In genomic region chr7:25274571-25274970, GRCm38 (mm10) we compare ENCODE assay signal across 9 mouse cellular contexts. TPM values are rescaled to one million over a fixed set of nuclear protein-coding genes. Genes with fewer than 3 reads are reported as not detected.
A peak's percentile ranks its signal among the peaks of the same experiment; 100 is the strongest.
DNase-seq lines count a peak whose midpoint lies in the region; ATAC-seq and TF ChIP-seq lines count a peak whose summit lies in the region.
"Had no signal": no experiment of that assay in that cellular context is flagged by ENCODE, and none has a peak within 500 bp of the region (broad histone marks: within the 10 kb centered on the region; RNA-seq: fewer than 3 reads in every experiment).

No protein-coding gene starts in this region.

- H3K4me3 ChIP-seq in forebrain, embryonic 13.5 days, result no peak overlapping the region
- no peak overlapping the region for H3K4me3 ChIP-seq in forebrain, embryonic 10.5 days
- H3K4me3 ChIP-seq in spleen, adult 2 months (ENCODE audit: extremely low read depth, insufficient read depth, insufficient read length), result no peak overlapping the region
- H3K4me3 ChIP-seq in limb, embryonic 15.5 days, result no peak overlapping the region

- peak overlapping the region; percentile 50 for H3K9ac ChIP-seq in forebrain, embryonic 13.5 days
- H3K9ac ChIP-seq in limb, embryonic 15.5 days, result peak overlapping the region; percentile 8; the same call in 1 of the 2 replicates

- no peaks in the 10 kb centered on the region for H3K9me3 ChIP-seq in forebrain, embryonic 13.5 days (replicated peaks)
- no peaks in the 10 kb centered on the region for H3K9me3 ChIP-seq in forebrain, embryonic 10.5 days
- H3K9me3 ChIP-seq in limb, embryonic 15.5 days, result no peaks in the 10 kb centered on the region

- WGBS in forebrain, embryonic 13.5 days, result 60% methylated on average over 5 of the region's 5 CpGs
- 80% methylated on average over 5 of the region's 5 CpGs for WGBS in forebrain, embryonic 10.5 days
- WGBS in spleen, adult 2 months, result 43% methylated on average over 5 of the region's 5 CpGs
- 42% methylated on average over 5 of the region's 5 CpGs for WGBS in limb, embryonic 15.5 days

- TF ChIP-seq CTCF in spleen, adult 2 months (IDR thresholded peaks at IDR 0.05; ENCODE audit: extremely low read depth, insufficient read depth, insufficient read length, insufficient replicate concordance), result no peak

- no peak for DNase-seq in forebrain, embryonic 10.5 days (ENCODE audit: extremely low spot score, low spot score)
- DNase-seq in spleen, adult 2 months (ENCODE audit: low read depth in 1 of 2, low spot score in 2 of 2), result no peak
- no peak for DNase-seq in spleen, adult 18-20 months
- peak; percentile 46 for DNase-seq in thymus, postnatal 14 days
- no peak for DNase-seq in embryo, embryonic 10 days (ENCODE audit: low spot score)
- DNase-seq in layer of hippocampus, adult 9-11 months, result no peak
- DNase-seq: lung, postnatal 4 days had no signal

- no peak overlapping the region for H3K27ac ChIP-seq in forebrain, embryonic 13.5 days
- H3K27ac ChIP-seq in forebrain, embryonic 10.5 days, result no peak overlapping the region
- H3K27ac ChIP-seq in spleen, adult 2 months (ENCODE audit: insufficient read depth, low read length), result peak overlapping the region; percentile 19
- H3K27ac ChIP-seq in limb, embryonic 15.5 days, result no peak overlapping the region; the same call in none of the 2 replicates

- H3K4me1 ChIP-seq in forebrain, embryonic 13.5 days, result peaks cover 52% of the 10 kb centered on the region
- H3K4me1 ChIP-seq in forebrain, embryonic 10.5 days, result peaks cover 62% of the 10 kb centered on the region
- H3K4me1 ChIP-seq in spleen, adult 2 months (ENCODE audit: control insufficient read depth, insufficient read depth, insufficient read length), result peaks cover 31% of the 10 kb centered on the region
- peaks cover 68% of the 10 kb centered on the region for H3K4me1 ChIP-seq in limb, embryonic 15.5 days

- no peak for TF ChIP-seq POLR2A in spleen, adult 2 months (IDR thresholded peaks at IDR 0.05; ENCODE audit: low read depth, low read length)

- peaks cover 43% of the 10 kb centered on the region for H3K36me3 ChIP-seq in forebrain, embryonic 13.5 days (ENCODE audit: poor library complexity, severe bottlenecking)
- H3K36me3 ChIP-seq in forebrain, embryonic 10.5 days (replicated peaks), result peaks cover 31% of the 10 kb centered on the region
- peaks cover 14% of the 10 kb centered on the region; the same call in 1 of the 2 replicates for H3K36me3 ChIP-seq in spleen, adult 2 months (ENCODE audit: control insufficient read depth, insufficient read depth, low read length)
- H3K36me3 ChIP-seq in limb, embryonic 15.5 days, result peaks cover 46% of the 10 kb centered on the region

- no peak overlapping the region for H3K4me2 ChIP-seq in forebrain, embryonic 13.5 days
- H3K4me2 ChIP-seq in limb, embryonic 15.5 days, result no peak overlapping the region

- no peaks in the 10 kb centered on the region for H3K27me3 ChIP-seq in forebrain, embryonic 13.5 days
- H3K27me3 ChIP-seq in forebrain, embryonic 10.5 days (ENCODE audit: poor library complexity, severe bottlenecking), result no peaks in the 10 kb centered on the region
- no peaks in the 10 kb centered on the region for H3K27me3 ChIP-seq in spleen, adult 2 months (ENCODE audit: control insufficient read depth, insufficient read depth, low read length)
- no peaks in the 10 kb centered on the region for H3K27me3 ChIP-seq in limb, embryonic 15.5 days

- ATAC-seq in forebrain, embryonic 13.5 days, result no peak
- ATAC-seq in limb, embryonic 15.5 days (ENCODE audit: insufficient number of reproducible peaks, low FRiP score, low TSS enrichment, low read depth), result no peak

RNA-seq across cellular contexts. Expression of gene Cic, which starts 7.1 kb away (rescaled TPM):
- 45.9 and 47.0 TPM in 2 replicates for polyA plus RNA-seq in forebrain, embryonic 13.5 days (2015; fragmentation: Nextera tagmentation; extraction: Ambion mirVana)
- polyA plus RNA-seq in forebrain, embryonic 10.5 days (2016; fragmentation: Nextera tagmentation; extraction: Ambion mirVana), result 19.4 and 20.6 TPM in 2 replicates
- polyA plus RNA-seq in spleen, adult 2 months (2012; rRNA removed), result 112 and 128 TPM in 2 replicates
- polyA plus RNA-seq in limb, embryonic 15.5 days (2015; fragmentation: Nextera tagmentation; extraction: Ambion mirVana), result 40.3 and 42.5 TPM in 2 replicates

RNA-seq across cellular contexts. Expression of gene Pafah1b3, which starts 23.2 kb away (rescaled TPM):
- 513 and 525 TPM in 2 replicates for polyA plus RNA-seq in forebrain, embryonic 13.5 days (2015; fragmentation: Nextera tagmentation; extraction: Ambion mirVana)
- 246 and 257 TPM in 2 replicates for polyA plus RNA-seq in forebrain, embryonic 10.5 days (2016; fragmentation: Nextera tagmentation; extraction: Ambion mirVana)
- polyA plus RNA-seq in spleen, adult 2 months (2012; rRNA removed), result 62.9 and 90.7 TPM in 2 replicates
- polyA plus RNA-seq in limb, embryonic 15.5 days (2015; fragmentation: Nextera tagmentation; extraction: Ambion mirVana), result 176 and 198 TPM in 2 replicates

RNA-seq across cellular contexts. Expression of gene Erf, which starts 24.0 kb away (rescaled TPM):
- polyA plus RNA-seq in forebrain, embryonic 13.5 days (2015; fragmentation: Nextera tagmentation; extraction: Ambion mirVana), result 5.5 and 5.8 TPM in 2 replicates
- 8.4 and 10.1 TPM in 2 replicates for polyA plus RNA-seq in forebrain, embryonic 10.5 days (2016; fragmentation: Nextera tagmentation; extraction: Ambion mirVana)
- polyA plus RNA-seq in spleen, adult 2 months (2012; rRNA removed), result 17.2 and 21.3 TPM in 2 replicates
- 20.8 and 24.4 TPM in 2 replicates for polyA plus RNA-seq in limb, embryonic 15.5 days (2015; fragmentation: Nextera tagmentation; extraction: Ambion mirVana)

RNA-seq across cellular contexts. Expression of gene Prr19, which starts 26.6 kb away (rescaled TPM):
- polyA plus RNA-seq in forebrain, embryonic 13.5 days (2015; fragmentation: Nextera tagmentation; extraction: Ambion mirVana), result 0.93 and 1.6 TPM in 2 replicates
- 1.4 and 1.7 TPM in 2 replicates for polyA plus RNA-seq in forebrain, embryonic 10.5 days (2016; fragmentation: Nextera tagmentation; extraction: Ambion mirVana)
- 0.07 TPM in 1 of 2 replicates, not detected in the other for polyA plus RNA-seq in spleen, adult 2 months (2012; rRNA removed)
- 0.32 and 0.40 TPM in 2 replicates for polyA plus RNA-seq in limb, embryonic 15.5 days (2015; fragmentation: Nextera tagmentation; extraction: Ambion mirVana)

RNA-seq across cellular contexts. Expression of gene Tmem145, which starts 31.3 kb away (rescaled TPM):
- 14.1 and 16.4 TPM in 2 replicates for polyA plus RNA-seq in forebrain, embryonic 13.5 days (2015; fragmentation: Nextera tagmentation; extraction: Ambion mirVana)
- 1.3 and 1.8 TPM in 2 replicates for polyA plus RNA-seq in forebrain, embryonic 10.5 days (2016; fragmentation: Nextera tagmentation; extraction: Ambion mirVana)
- polyA plus RNA-seq in spleen, adult 2 months (2012; rRNA removed), result not detected in 2 replicates
- 0.50 and 0.61 TPM in 2 replicates for polyA plus RNA-seq in limb, embryonic 15.5 days (2015; fragmentation: Nextera tagmentation; extraction: Ambion mirVana)
